Mouse (Mus musculus): ENCODE results near the gene Vmn1r58. TPM values are rescaled to one million over a fixed set of nuclear protein-coding genes. Genes with fewer than 3 reads are reported as not detected.
"Not testable (repeated sequence)": the region's sequence is repeated elsewhere in the genome, so short reads cannot be mapped to it uniquely, and the experiment has no call there.

The Vmn1r58 gene
- not detected for total RNA-seq (2022)

DNA sequence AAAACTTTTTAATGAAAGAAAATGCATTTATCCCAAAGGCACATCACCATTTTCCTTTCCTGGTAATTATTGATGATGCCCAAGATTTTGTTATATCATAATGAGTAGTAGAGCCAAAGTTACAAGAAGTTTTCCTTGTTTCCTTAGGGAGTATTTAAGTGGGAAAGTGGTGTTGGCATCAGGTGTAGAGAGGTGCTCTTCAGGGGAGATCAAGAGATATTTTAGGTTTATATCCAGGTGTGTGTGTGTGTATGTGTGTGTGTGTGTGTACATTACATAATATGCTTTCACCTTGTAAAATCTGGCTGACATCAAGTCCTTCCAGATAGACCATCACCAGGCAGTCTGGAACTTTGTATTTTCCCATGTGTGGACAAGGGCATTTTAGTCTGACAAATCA, at the start of gene Vmn1r58:
Gene Vmn1r58 (minus strand): TSS at position 101 of the 400 bp plus-strand sequence.
- DNase-seq (ENCODE audit: low spot score) = not testable (repeated sequence)

DNA sequence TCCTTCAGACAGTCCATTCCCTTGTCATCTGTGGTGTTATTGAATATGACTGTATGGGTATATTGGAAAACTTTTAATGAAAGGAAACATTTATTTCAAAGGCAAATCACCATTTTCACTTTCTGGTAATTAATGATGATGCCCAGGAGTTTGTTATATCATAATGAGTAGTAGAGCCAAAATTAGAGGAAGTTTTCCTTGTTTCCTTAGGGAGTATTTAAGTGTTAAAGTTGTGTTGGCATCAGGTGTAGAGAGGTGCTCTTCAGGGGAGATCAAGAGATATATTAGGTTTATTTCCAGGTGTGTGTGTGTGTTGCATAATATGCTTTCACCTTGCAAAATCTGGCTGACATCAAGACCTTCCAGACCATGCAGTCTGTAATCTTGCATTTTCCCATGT, 43.5 kb upstream of the Vmn1r58 start, which contains the start of gene Vmn1r59:
Gene Vmn1r59 (minus strand): TSS at position 101 of the 400 bp plus-strand sequence.
- DNase-seq (ENCODE audit: low spot score) = no peak

DNA sequence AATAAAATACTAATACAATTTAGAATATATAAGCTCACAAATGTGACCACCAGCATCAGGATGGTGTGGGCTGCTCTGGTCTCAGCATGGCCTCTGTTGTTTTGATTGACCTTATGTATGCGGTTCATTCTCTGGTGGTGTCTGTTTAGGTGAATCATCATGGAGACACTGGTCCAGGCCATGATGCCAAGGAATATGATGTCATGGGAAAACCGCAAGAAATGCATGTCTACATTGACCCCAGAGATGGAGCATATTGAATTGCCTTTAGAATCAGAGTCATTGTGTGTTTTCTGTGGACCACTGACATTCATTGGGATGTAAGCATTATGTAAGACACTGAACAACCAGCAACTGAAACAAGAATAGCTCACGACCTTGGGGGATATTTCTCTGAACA, 40.8 kb upstream of the Vmn1r58 start:
- DNase-seq (ENCODE audit: low spot score) = not testable (repeated sequence)

DNA sequence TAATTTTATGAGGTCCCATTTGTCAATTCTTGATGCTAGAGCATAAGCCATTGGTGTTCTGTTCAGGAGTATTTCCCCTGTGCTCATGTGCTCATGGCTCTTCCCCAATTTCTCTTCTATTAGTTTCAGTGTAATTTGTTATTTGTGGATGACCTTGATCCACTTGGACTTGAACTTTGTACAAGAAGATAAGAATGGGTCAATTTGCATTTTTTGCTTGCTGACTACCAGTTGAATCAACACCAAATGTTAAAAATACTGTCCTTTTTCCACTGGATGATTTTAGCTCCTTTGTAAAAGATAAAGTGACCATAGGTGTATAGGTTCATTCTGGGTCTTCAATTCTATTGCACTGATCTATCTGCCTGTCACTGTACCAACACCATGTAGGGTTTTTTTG, 35.4 kb upstream of the Vmn1r58 start:
- no peak for DNase-seq (ENCODE audit: low spot score)

DNA sequence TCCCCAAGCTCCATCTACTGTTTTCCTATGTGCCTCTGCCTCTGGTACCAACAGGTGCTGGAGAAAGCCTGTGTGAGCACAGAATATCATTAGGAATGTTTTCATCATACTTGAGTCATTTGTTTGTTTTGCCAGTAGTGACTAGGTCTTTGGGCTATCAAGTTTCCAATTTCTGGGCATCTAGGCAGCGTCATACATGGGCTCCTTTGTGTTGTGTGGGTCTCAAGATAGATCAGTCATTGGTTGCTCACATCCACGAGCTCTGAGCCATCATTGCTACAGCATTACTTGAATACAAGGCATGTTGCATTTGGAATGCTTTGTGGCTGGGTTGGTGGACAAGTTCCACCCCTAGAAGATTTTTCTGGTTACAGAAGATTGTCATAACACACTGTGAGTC, 7.0 kb downstream of the Vmn1r58 start:
- DNase-seq (ENCODE audit: low spot score) = no peak

DNA sequence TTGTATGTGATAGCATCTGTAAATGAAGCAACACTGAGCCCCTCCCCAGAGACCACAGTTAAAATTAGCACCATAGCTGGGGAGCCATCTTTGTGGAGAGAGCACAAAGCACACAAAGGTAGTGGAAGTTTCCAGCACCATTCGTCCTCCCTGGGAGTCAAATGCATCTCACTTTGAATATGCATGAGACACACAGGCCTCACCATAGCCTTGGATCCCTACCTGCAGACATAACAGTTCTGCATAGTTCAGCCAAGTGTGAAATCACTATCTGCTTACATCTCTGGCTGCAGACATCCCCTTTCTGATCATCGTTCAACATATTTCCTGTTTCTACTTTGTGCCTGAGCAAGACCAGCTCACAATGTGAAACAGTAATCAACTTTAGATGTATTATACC, 46.5 kb downstream of the Vmn1r58 start:
- no peak for DNase-seq (ENCODE audit: low spot score)

DNA sequence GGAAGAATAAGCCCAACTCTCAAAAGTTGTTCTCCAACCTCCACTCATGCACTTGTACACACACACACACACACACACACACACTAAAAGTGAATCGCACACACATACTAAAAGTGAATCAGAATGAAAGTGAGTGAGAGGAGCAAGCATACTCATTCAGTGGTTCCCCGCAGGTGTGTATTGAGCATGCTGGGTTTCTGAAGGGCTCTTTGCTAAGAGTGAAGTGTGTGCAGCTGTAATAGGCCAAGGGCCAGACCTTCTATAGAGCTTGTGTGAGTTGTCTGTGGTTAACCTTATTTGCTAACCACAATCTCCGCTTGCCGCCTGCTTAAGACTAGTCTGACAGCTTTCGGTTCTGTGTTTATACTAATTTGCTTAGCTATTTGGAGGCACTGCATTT, 49.6 kb downstream of the Vmn1r58 start:
- DNase-seq (ENCODE audit: low spot score) = no peak

Other genes starting within 250 kb of the Vmn1r58 start
- gene Vmn1r56, start 216.6 kb downstream of the Vmn1r58 start, total RNA-seq (2022) = not detected
- not detected for gene Vmn1r57, start 194.9 kb downstream of the Vmn1r58 start, total RNA-seq (2022)
- gene Gm5065, start 62.9 kb downstream of the Vmn1r58 start, total RNA-seq (2022) = not detected
- gene Nlrp2, start 62.4 kb downstream of the Vmn1r58 start, total RNA-seq (2022) = not detected
- gene Vmn1r59, start 43.4 kb upstream of the Vmn1r58 start, total RNA-seq (2022) = not detected
- gene Vmn2r28, start 80.6 kb upstream of the Vmn1r58 start, total RNA-seq (2022) = not detected
- not detected for gene Vmn1r60, start 133.9 kb upstream of the Vmn1r58 start, total RNA-seq (2022)
- not detected for gene Vmn1r61, start 199.9 kb upstream of the Vmn1r58 start, total RNA-seq (2022)